Mouse (Mus musculus) midbrain, embryonic 10.5 days (tissue): ENCODE data around the gene Pnrc1. TPM values are rescaled to one million over a fixed set of nuclear protein-coding genes. Genes with fewer than 3 reads are reported as not detected.

ENCODE experiments used
- DNase-seq: peaks from one replicate; pipeline ENCODE4 v3.0.0-alpha.2; 2017; ENCODE audit warnings: low spot score
- H3K27ac ChIP-seq: fragments of 300-500 bp; sonication (generic); replicated peaks from 2 replicates; pipeline ENCODE4 v1.5.1; 2016; ENCODE audit warnings: mild to moderate bottlenecking
- H3K27me3 ChIP-seq: fragments of 300-500 bp; sonication (generic); 2 replicates; pipeline ENCODE4 v1.6.1; 2016; ENCODE audit warnings: low read depth, mild to moderate bottlenecking; ENCODE audit not compliant: poor library complexity, severe bottlenecking
- H3K36me3 ChIP-seq: fragments of 300-500 bp; sonication (generic); 2 replicates; pipeline ENCODE4 v1.6.1; 2016; ENCODE audit warnings: mild to moderate bottlenecking, moderate library complexity
- H3K4me1 ChIP-seq: fragments of 300-500 bp; sonication (generic); 2 replicates; pipeline ENCODE4 v1.6.1; 2016
- H3K4me3 ChIP-seq: fragments of 300-500 bp; sonication (generic); 2 replicates; pipeline ENCODE4 v1.5.1; 2016; ENCODE audit warnings: mild to moderate bottlenecking, moderate library complexity
- H3K9me3 ChIP-seq: fragments of 300-500 bp; sonication (generic); replicated peaks from 2 replicates; pipeline ENCODE4 v1.6.1; 2016; ENCODE audit warnings: mild to moderate bottlenecking
- WGBS: fragments of 180-500 bp; shearing (Covaris S2); methylation state at CpG from one replicate; pipeline ENCODE4 v1.1.7; 2016; 5-methylcytosine and 5-hydroxymethylcytosine counted together
- polyA plus RNA-seq: library from polyadenylated mRNA; unstranded; fragments of >200 nt; fragmentation: Nextera tagmentation; extraction: Ambion mirVana; gene quantifications from 2 replicates; pipeline ENCODE4 v1.2.1, GENCODE M21; 2016

Pnrc1 gene
- polyA plus RNA-seq, 1 experiment from 2014 or later, result 70.6 TPM

DNA sequence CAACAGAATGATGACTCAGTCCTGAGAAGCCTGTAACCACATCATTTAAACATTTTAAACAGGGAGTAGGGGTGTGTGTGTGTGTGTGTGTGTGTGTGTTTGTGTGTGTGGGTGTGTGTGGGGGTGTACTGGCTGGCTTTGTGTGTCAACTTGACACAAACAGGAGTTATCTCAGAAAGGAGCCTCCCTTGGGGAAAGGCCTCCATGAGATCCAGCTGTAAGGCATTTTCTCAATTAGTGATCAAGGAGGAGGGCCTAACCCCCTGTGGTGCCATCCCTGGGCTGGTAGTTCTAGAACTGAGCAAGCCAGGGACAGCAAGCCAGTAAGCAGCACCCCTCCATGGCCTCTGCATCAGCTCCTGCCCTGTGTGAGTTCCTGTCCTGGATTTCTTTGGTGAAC, 29.7 kb downstream of the Pnrc1 start:
- Histone ChIP-seq H3K4me1 (peaks cover 3% of the 10 kb centered on the region; the same call in 1 of the 2 replicates), H3K9me3 (no peaks in the 10 kb centered on the region), H3K4me3 (no peak overlapping the region), H3K27ac (no peak overlapping the region), H3K36me3 (no peaks in the 10 kb centered on the region), H3K27me3 (no peaks in the 10 kb centered on the region)
- DNase-seq, result no peak

DNA sequence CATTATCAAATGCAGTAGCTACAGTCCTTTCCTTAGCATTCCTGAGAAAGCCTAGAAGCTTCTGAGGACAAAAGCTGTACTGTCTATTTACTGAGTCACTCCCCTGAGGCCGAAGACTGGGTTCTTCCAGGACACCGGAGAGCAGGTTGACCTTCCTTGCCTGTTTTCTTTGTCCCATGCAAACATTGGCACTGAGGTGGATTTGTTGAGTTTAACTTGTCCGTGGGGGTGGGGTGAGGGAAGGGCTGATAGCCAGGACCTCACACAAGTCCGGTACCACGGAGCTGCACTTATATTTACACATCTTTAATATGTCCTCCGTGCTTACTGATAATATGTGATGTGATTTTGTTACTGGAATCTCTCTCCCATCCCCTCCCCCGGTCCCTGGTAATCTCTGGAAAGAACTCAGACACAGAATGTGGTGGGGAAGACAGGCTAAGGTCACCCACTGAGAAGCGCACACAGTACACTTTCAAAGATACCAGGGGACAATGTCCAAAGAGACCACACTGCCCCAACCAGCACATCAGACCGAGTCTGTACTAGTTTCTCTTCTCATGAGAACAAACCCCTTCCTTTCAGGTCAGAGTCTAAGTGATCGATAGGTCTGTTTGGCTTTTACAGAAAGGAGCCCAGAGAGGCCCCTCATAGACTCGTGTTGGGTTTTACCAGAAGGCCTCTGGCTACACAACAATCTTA, 32.5 kb downstream of the Pnrc1 start:
- H3K4me3 ChIP-seq, result no peak overlapping the region
- no peaks in the 10 kb centered on the region for H3K27me3 ChIP-seq
- no peaks in the 10 kb centered on the region for H3K36me3 ChIP-seq
- H3K27ac ChIP-seq, result no peak overlapping the region
- DNase-seq, result no peak
- 80% methylated on average over 11 of the region's 11 CpGs for WGBS
- H3K9me3 ChIP-seq, result no peaks in the 10 kb centered on the region
- H3K4me1 ChIP-seq, result peaks cover 3% of the 10 kb centered on the region; the same call in 1 of the 2 replicates

DNA sequence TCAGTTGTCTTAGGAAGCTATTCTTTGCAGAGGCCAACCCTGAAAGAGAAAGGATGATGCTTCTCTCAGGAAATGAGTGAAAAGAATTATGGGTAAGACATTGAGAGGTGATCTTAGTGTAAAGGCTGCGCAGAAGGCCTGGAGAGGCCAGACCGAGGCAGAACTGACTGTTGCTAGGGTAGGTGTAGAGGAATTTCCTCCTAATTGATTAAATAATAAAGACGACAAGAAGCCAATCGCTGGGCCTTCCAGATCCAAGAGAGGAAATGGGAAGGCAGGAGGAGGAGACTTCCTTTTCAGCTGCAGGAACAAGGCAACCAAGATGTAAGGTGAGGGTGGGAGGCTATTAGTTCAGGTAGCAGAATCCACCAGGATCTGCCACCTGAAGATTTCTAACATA, 35.3 kb downstream of the Pnrc1 start:
- DNase-seq, result no peak
- Histone ChIP-seq H3K4me1 (peaks cover 5% of the 10 kb centered on the region), H3K27me3 (no peaks in the 10 kb centered on the region), H3K9me3 (no peaks in the 10 kb centered on the region), H3K4me3 (no peak overlapping the region), H3K36me3 (no peaks in the 10 kb centered on the region), H3K27ac (no peak overlapping the region)
- 66% methylated on average over 4 of the region's 4 CpGs for WGBS

DNA sequence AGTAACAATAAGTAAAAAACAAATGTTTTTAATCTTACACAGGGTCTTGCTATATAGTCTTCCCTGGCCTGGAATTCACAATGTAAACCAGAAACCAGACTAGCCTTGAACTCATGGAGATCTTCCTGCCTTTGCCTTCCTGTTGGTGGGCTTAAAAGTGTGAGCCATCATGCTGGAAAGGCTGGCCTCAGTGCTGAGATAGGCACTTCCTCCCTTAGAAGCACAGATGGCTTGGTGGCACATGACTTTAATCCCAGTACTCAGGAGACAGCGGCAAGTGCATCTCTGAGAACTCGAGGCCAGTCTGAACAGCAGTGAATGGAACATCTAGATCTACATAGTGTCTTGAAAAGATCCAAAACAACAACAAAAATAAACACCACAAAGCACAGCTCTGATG, 39.1 kb downstream of the Pnrc1 start:
- peaks cover 5% of the 10 kb centered on the region for H3K36me3 ChIP-seq
- peaks cover 22% of the 10 kb centered on the region for H3K4me1 ChIP-seq
- H3K27ac ChIP-seq, result no peak overlapping the region
- H3K27me3 ChIP-seq, result no peaks in the 10 kb centered on the region
- 86% methylated on average over 2 of the region's 2 CpGs for WGBS
- H3K9me3 ChIP-seq, result no peaks in the 10 kb centered on the region
- DNase-seq, result no peak
- H3K4me3 ChIP-seq, result no peak overlapping the region

DNA sequence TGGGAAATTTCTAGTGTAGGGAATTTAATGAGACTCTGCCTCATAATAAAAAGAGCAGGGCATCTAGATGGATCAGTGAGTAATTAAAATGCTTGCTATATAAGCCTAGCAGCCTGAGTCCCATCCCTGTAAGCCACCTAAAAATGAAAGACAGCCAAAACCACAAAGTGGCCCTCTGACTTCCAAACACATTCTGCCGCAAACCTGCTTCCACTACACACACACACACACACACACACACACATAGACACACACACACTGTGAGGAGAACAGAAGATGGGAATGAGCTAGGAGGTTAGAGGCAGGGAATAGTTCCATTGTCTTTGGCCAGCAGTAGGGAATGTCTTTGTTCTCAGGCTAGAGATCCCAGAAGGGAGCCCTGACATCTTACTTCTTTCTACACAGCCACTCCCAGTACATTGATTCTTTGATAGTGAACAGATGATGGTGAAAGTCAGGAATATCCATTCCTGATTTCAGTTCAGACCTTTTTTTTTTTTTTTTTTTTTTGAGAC, 40.2 kb downstream of the Pnrc1 start:
- peaks cover 16% of the 10 kb centered on the region for H3K36me3 ChIP-seq
- DNase-seq, result no peak
- H3K27me3 ChIP-seq, result no peaks in the 10 kb centered on the region
- H3K4me1 ChIP-seq, result peaks cover 24% of the 10 kb centered on the region
- 82% methylated on average over 1 of the region's 1 CpGs for whole genome bisulfite sequencing
- no peaks in the 10 kb centered on the region for H3K9me3 ChIP-seq
- H3K4me3 ChIP-seq, result no peak overlapping the region
- H3K27ac ChIP-seq, result peak overlapping the region; percentile 100

DNA sequence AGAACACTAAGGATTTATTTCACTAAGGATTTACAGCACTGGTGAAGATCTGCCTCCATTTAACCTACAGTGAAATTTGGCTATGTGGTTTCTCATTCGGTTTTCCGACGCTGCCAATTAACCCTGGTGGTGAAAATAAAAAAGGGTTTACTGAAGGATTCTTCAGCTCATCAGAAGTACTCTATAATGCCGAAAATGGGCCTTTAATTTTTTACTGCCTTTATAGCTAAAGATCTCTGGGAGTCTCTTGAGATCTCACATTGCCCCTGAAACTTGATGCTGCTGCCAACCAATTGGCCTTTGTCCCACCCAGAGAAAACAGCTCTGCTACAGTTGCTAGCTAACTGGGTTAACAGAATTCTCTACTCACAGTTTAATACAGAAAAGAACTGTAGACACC, 41.0 kb downstream of the Pnrc1 start:
- Histone ChIP-seq H3K36me3 (peaks cover 25% of the 10 kb centered on the region), H3K4me1 (peaks cover 24% of the 10 kb centered on the region), H3K4me3 (peak overlapping the region; percentile 99), H3K9me3 (no peaks in the 10 kb centered on the region), H3K27me3 (no peaks in the 10 kb centered on the region), H3K27ac (peak overlapping the region; percentile 100)
- WGBS, result 6% methylated on average over 4 of the region's 4 CpGs
- no peak for DNase-seq

DNA sequence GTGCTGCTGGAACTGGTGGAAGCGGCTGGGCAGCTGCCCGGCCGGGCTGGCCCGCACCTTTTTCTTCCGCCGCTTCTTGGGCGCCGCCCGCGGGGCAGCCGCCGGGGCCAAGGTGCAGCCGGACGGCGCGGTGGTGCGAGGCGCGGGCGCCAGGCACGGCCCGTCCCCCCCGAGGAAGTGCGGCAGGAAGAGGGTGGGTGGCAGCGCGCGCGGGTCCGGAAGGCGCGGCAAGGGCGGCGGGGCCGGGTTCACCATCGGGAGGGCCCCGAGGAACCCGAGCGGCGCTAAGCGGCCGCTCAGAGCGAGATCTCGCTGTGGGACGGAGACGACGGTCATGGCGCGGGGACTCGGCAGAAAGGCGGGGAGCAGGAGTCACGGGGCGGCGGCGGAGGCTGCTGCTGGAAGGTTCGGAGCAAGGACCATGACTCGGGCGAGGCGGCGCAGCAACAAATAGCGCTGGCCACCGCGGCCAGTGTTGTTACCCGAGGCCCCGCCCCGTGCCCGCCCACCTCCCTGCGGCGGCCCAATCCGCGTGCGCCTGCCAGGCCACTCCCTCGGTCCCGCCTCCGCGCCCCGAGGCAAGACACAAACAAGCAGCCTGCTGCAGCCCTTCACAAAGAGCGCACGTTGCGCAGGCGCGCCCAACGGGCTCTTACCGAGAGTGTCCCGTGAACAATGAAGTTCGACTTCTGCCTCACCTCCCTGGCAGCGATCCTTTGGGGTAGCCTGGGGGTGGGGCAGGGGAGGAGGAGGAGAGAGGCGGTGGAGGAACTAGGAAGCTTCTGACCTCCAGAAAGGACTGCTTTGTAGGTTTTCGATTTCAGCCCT, 41.7 kb downstream of the Pnrc1 start:
- Histone ChIP-seq H3K9me3 (no peaks in the 10 kb centered on the region), H3K27me3 (no peaks in the 10 kb centered on the region), H3K4me3 (peak overlapping the region; percentile 99), H3K4me1 (peaks cover 26% of the 10 kb centered on the region), H3K27ac (peak overlapping the region; percentile 100), H3K36me3 (peaks cover 31% of the 10 kb centered on the region)
- peak; percentile 99 for DNase-seq
- under 1% methylated on average over 85 of the region's 88 CpGs for WGBS

DNA sequence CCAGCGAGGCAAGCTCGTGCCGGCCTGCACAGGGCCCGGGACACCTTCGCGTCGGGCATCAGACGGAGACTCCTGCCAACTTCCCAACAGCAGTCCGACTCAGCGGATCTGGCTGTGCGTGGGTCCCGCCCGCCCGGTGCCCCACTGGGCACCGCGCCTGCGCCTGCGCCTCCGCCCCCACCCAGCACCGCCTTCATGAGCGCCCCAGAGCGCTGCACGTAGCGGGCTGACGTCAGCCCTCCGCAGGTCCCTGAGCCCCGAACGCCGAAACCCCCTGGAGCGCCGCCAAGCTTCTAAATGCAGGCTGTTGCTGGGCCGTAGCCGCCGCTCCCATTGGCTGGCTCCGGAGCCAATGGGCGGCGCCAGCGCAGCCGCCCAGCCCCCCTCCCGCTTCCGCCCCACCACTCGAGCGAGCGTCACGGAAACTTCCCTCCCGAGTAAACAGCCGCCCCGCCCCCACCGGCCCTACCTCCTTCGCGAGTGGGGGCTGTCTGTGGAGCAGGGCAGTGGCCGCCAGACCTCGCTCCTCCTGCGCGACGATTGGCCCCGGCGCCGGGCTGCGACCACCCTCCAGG, 42.4 kb downstream of the Pnrc1 start:
- H3K9me3 ChIP-seq, result no peaks in the 10 kb centered on the region
- peak; percentile 96 for DNase-seq
- peak overlapping the region; percentile 100 for H3K27ac ChIP-seq
- under 1% methylated on average over 59 of the region's 60 CpGs for WGBS
- H3K4me1 ChIP-seq, result peaks cover 27% of the 10 kb centered on the region
- H3K27me3 ChIP-seq, result no peaks in the 10 kb centered on the region
- peaks cover 38% of the 10 kb centered on the region for H3K36me3 ChIP-seq
- peak overlapping the region; percentile 99 for H3K4me3 ChIP-seq

DNA sequence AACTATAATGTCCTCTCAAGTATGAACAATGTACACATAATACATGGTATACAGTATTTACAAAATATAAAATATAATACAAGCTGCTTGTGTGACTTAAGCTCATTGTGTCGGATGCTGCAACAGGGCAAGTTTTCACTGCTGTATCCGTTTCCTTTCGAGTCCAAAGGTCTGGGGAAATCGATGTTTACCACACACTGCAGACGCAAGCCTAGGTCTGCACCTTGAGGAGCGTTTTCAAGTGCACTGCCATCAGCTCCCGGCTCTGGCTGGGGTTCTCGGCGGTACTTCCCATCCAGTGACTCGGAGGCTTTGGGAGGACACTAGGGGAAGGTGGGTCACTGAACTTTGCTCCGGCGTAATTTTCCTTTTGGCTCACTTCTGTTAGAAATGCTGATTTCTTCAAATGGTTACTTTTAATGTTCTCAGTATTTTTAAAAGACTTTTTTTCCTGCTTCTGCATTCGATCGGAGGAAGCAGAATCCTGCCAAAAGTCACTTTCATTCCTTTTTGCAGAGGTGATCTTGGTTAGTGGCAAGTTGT, 44.0 kb downstream of the Pnrc1 start:
- Histone ChIP-seq H3K27me3 (no peaks in the 10 kb centered on the region), H3K36me3 (peaks cover 43% of the 10 kb centered on the region), H3K9me3 (no peaks in the 10 kb centered on the region), H3K4me3 (peak overlapping the region; percentile 99), H3K4me1 (peaks cover 29% of the 10 kb centered on the region), H3K27ac (no peak overlapping the region)
- no peak for DNase-seq
- 94% methylated on average over 14 of the region's 14 CpGs for WGBS

DNA sequence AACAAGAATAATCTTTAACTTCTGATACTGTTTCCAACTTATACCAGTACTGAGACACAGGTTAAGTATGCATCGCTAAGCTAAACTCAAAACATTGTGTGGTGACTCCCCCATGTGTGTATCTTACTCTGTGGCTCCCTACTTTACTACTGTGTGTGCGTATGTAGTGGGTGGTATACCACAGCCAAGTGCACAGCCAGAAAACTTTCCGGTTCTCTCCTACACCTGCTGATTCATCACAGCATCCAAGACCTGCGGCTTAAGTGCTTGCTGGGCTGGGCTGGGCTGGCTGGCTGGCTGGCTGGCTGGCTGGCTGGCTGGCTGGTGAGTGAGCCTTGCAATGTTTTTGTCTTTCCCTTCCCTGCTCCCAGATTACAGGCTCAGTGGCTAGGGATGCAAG, 46.0 kb downstream of the Pnrc1 start:
- H3K9me3 ChIP-seq, result no peaks in the 10 kb centered on the region
- 86% methylated on average over 4 of the region's 4 CpGs for WGBS
- no peak for DNase-seq
- H3K4me1 ChIP-seq, result peaks cover 19% of the 10 kb centered on the region
- no peaks in the 10 kb centered on the region for H3K27me3 ChIP-seq
- H3K27ac ChIP-seq, result no peak overlapping the region
- no peak overlapping the region for H3K4me3 ChIP-seq
- H3K36me3 ChIP-seq, result peaks cover 43% of the 10 kb centered on the region

DNA sequence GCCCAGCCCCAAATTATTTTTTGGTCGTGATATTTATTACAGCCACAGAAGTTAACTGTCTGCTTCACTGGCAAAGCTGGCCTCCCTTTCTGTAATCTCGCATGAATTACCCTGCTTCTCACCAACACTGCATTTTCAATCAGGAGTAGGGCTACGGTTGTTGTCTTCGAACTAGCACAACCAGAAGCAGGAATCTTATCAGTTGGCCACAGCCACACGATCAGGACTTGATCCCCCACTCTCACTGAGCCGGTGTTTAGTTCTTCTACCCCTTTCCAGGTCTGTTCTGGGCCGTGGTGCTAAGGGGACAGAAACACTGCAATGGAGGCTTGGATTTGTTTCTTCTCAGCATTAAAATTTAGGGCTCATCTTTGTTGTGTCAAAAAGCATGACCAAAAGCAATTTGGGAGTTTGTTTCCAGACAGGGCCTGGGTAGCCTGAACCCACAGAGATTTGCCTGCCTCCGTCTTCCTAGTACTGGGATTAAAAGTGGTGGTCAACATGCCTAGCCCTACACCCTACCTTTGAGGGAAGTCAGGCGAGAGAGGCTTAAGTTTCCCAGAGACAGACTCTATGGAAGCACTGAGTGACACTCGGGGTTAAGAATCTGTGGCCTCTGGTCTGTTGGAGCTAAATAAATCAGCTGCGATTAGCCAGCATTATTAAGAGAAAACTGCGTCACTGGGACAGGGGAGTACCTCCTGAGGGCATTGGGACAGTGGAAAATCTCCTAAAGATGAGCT, 46.8 kb downstream of the Pnrc1 start:
- no peak for DNase-seq
- no peaks in the 10 kb centered on the region for H3K9me3 ChIP-seq
- H3K4me1 ChIP-seq, result peaks cover 17% of the 10 kb centered on the region
- H3K36me3 ChIP-seq, result peaks cover 43% of the 10 kb centered on the region
- H3K27me3 ChIP-seq, result no peaks in the 10 kb centered on the region
- WGBS, result 83% methylated on average over 12 of the region's 12 CpGs
- no peak overlapping the region for H3K27ac ChIP-seq
- H3K4me3 ChIP-seq, result no peak overlapping the region

DNA sequence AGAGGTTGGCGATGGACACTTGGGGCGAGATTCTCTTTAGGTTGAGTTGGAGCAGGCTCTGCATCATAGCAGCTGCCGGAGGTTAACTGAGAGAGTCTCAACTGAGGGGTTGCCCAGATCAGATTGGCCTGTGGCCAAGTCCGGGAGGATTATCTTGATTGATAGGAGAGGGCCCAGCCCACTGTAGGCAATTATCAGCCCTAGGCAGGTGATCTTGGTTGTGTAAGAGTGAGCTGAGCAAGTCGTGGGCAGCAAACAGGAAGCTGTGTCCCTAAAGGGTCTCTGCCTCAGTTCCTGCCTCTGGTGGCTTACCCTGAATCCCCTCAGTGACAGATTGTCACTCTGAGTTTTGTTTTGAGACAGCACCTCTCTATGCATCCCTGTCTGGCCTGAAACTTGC, 47.4 kb downstream of the Pnrc1 start:
- Histone ChIP-seq H3K9me3 (no peaks in the 10 kb centered on the region), H3K27ac (no peak overlapping the region), H3K4me3 (no peak overlapping the region), H3K4me1 (peaks cover 17% of the 10 kb centered on the region), H3K27me3 (no peaks in the 10 kb centered on the region), H3K36me3 (peaks cover 43% of the 10 kb centered on the region)
- 73% methylated on average over 5 of the region's 5 CpGs for WGBS
- DNase-seq, result no peak
